Mouse (Mus musculus) left cerebral cortex, adult 2 months (tissue): Measurements from ENCODE around the gene Cdcp2. TPM values are rescaled to one million over a fixed set of nuclear protein-coding genes. Genes with fewer than 3 reads are reported as not detected.
A peak's percentile ranks its signal among the peaks of the same experiment; 100 is the strongest.

Source experiments
- DNase-seq, 2 experiments: peaks; one replicate each; pipeline ENCODE4 v3.0.0; 2021 to 2022; ENCODE audit warnings: low spot score in 2 of 2, mixed read lengths in 1 of 2; ENCODE audit errors: extremely low spot score in 1 of 2
- H3K27ac ChIP-seq: fragments of 200-600 bp; 2 replicates; pipeline ENCODE4 v1.8.1; 2022
- H3K4me3 ChIP-seq: fragments of 200-600 bp; 2 replicates; pipeline ENCODE4 v1.8.1; 2022
- CTCF ChIP-seq: fragments of 200-600 bp; IDR thresholded peaks from 2 replicates; pipeline ENCODE4 v1.8.1; 2022; ENCODE audit warnings: antibody characterized with exemption, mild to moderate bottlenecking, moderate library complexity
- intact Hi-C: fragments of 180-260 bp; cut with DNase I; formaldehyde crosslinking; loops from one replicate; pipeline ENCODE4 v1.15.1; 2025
- total RNA-seq, 2 experiments: library from RNA; stranded (reverse); gene quantifications; 2 replicates each; pipeline ENCODE4 v1.2.3; 2021

Cdcp2 gene
- total RNA-seq, 2 experiments from 2014 or later, result not detected

DNA sequence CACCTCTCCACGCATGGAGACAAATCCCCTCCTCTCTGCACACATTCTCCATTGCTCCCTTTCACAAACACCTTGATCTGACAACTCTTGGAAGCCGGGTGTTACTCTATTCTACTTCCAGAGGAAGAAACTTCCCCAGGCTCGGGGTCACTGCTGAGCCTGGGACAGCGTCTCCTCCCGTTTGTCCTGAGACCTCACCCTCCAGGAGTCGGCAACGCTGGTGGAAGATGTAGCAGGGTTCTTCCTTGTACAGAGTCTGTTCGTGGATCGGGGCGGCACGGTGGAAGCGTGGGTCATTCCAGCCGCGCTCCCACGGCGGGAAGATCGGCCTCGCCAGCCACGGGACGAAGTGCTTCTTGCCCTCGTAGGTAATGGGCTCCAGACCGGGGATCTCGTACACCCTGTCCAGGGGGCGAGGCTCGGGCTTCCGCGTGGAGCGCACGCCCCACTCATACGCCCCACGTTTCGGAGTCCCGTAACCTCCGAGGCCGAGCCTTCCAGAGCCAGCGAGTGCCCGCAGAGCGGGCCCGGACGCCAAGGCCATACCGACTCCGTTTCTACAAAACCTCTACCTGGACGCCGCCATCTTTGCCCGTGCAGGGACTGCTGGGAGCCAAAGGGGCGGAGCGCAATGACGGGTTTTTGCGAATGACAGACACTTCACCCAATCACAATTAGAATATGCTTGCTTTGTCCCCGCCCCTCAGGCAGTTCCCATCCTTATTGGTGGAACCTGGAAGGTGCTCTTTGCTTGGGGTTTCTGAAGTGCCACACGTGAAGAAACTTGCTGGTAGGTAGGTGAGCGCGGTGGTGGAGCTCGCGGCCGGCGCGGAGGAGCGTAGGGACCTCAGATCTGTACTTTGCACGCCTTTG, 30.2 kb upstream of the Cdcp2 start, which contains the start of the genes Mrpl37 and Cyb5rl:
TSS of gene Mrpl37 (minus strand) at position 617 of the 873 bp plus-strand sequence.
TSS of gene Cyb5rl (plus strand) at position 737 of the 873 bp plus-strand sequence.
- peak; percentile 95 for DNase-seq
- TF ChIP-seq CTCF, result no peak
- peak within 1 kb of the TSS; percentile 94 for H3K4me3 ChIP-seq
- intact Hi-C loops, result loop anchor here (2.0 to 5.0 kb wide), 2 partner anchors 96 to 229 kb away; no protein-coding TSS in a partner anchor
- peak within 1 kb of the TSS; percentile 89 for H3K27ac ChIP-seq

DNA sequence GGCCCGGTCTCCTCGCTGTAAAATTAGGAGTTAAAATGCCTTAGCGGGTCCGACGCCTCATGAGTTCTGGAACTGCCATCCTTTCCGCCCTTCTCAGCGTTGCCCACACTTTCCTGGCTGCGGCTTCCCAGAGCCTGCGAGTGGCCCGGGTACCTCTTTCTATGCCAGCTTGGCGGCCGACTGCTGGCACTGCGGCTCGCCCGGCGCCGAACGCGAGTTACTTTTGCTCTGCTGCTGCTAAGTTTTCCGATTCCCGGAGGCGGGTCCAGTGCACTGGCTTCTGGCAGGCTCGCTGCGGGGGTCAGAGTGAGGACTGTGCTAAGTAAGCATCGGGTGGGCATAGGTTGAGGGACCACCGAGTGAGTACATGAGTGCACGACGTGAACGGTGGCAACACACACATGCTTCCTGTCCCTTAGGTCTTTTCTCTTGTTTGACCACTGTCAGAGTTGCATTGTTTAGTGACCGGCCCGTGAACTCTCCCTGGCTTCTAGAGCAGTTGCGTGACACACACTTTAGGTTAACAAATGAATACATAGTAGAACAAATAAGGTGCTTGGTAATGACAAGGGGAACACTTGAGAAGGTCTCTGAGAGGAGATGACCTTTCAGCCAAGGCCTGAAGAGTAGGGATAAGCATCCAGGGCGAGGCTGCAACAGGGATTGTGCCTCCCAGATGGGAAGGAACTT, 29.4 kb upstream of the Cdcp2 start:
- intact Hi-C loops, result loop anchor here (2.0 to 5.0 kb wide), 2 partner anchors 96 to 230 kb away; no protein-coding TSS in a partner anchor
- peak in 1 of 2 experiments; percentile 33 for DNase-seq
- H3K27ac ChIP-seq, result peak overlapping the region; percentile 68; the same call in 1 of the 2 replicates
- TF ChIP-seq CTCF, result no peak; the same call in 1 of the 2 replicates
- H3K4me3 ChIP-seq, result peak overlapping the region; percentile 94

DNA sequence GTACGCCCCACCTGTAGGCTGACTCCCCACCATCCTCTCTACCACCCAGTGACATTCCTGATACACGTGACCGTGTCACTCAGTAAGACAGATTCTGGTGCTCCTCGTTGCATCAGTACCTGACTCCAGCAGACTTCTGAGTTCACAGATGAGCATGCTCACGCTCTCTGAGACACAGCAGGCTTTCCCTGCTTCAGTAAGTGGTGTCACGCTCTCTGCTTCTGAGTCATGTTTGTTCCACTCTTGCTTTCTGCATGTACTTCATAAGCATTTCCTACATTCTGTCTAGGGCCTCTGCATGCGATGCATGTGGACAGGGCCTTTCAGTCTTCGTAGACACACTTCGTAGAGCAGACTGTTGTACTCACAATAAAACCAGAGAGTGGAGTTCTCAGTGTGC, 24.3 kb upstream of the Cdcp2 start:
- DNase-seq, result no peak
- intact Hi-C loops, result no loop called here
- Histone ChIP-seq H3K4me3 (no peak overlapping the region), H3K27ac (no peak overlapping the region)
- no peak for TF ChIP-seq CTCF

DNA sequence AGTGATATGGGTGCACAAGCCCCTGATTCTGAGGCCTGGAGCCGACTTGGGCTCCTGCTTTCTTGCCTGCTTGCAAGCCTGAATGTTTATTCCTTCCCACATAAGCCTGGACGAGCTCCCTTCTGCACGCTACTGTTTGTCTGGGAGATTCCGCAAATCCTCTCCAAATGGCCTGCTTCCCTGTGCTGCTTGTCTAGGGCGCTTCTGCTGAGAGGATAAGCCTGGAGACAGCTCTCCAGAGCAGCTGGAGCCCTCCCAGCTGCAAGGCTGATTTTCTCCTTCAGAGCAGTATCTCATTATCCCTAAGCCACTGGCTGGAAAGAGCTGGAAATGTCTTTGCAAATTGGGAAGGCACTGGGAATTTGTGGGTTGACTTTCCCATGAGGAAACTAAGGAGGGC, 21.2 kb upstream of the Cdcp2 start:
- no peak for DNase-seq
- Histone ChIP-seq H3K27ac (peak overlapping the region; percentile 3; the same call in 1 of the 2 replicates), H3K4me3 (no peak overlapping the region)
- intact Hi-C loops, result no loop called here
- TF ChIP-seq CTCF, result no peak

DNA sequence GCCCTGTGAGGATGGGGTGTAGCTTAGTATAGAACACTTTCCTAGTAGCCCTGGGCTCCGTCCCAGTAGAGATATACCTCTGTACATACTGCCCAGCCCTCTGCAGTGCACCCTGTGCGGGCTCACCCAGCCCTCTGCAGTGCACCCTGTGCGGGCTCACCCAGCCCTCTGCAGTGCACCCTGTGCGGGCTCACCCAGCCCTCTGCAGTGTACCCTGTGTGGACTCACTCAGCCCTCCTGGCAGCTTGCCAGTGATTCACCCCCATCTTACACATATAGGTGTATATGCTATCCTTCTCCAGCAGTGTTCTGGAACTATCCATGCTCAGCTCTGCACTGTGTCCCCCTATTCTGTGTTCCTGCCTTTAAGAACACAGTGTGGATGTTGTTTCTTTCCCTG, 17.8 kb upstream of the Cdcp2 start:
- TF ChIP-seq CTCF, result no peak
- Histone ChIP-seq H3K27ac (no peak overlapping the region), H3K4me3 (no peak overlapping the region)
- intact Hi-C loops, result no loop called here
- DNase-seq, result no peak

DNA sequence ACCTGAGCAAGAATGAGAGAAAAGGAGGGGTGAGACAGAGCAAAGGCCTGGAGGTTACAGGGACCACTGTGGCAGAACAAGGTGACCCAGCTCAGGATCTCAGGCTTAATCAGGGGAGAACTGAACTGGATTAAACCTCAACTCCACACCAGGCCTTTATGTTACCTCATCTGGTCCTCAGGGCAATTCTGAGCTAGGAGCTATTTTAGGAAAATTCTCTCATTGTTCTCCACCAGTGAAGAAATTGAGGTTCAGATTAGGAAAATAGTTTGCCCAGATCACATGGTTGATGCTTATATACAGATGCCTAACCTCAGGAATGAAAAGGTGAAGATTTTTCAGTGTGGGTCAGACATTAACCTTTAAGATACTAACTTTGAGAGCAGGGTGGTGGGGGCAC, 17.0 kb upstream of the Cdcp2 start:
- no peak for TF ChIP-seq CTCF
- Histone ChIP-seq H3K4me3 (no peak overlapping the region), H3K27ac (no peak overlapping the region)
- intact Hi-C loops, result no loop called here
- no peak for DNase-seq

DNA sequence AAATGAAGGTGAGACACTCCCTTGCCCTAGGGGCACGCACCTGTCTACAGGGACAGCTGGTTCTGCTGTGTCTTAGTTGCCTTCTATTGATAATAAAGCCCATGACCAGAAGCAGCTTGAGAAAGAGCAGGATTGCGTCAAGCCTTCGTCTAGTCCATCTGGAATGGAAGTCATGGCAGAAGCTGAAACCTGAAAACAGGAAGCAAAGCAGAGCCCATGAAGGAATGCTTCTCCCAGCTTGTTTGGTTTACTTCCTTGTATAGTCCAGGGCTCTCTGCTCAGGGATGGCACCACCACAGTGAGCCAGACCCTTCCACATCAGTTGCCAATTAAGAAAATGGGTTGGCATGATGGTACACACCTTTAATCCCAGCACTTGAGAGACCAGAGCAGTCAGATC, 14.5 kb upstream of the Cdcp2 start:
- no peak for DNase-seq
- TF ChIP-seq CTCF, result no peak
- intact Hi-C loops, result no loop called here

DNA sequence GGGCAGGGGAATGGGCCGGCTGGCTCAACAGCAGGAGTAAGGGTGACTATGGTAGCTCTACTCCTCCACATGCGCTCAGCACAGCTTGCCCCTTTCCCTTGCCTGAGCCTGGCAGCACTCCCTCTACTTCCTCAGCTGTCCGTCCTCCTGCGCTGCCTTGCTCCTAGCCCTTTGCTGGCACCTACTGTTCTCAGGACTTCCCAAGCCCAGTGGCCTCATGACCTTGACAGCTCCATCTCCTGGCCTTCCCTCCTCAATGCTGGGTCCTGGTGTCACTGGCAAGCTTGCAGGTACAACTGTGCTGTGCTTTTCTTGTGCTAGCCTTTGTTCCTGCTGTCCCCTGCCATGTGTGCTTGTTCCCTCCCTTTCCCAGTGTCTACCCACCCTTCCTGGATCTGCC, 13.6 kb upstream of the Cdcp2 start:
- no peak overlapping the region for H3K4me3 ChIP-seq
- no peak for TF ChIP-seq CTCF
- intact Hi-C loops, result no loop called here
- H3K27ac ChIP-seq, result no peak overlapping the region
- DNase-seq, result no peak

More for the DNA sequence above, 14.5 kb upstream of the Cdcp2 start:
- Histone ChIP-seq H3K4me3 (no peak overlapping the region), H3K27ac (no peak overlapping the region)

DNA sequence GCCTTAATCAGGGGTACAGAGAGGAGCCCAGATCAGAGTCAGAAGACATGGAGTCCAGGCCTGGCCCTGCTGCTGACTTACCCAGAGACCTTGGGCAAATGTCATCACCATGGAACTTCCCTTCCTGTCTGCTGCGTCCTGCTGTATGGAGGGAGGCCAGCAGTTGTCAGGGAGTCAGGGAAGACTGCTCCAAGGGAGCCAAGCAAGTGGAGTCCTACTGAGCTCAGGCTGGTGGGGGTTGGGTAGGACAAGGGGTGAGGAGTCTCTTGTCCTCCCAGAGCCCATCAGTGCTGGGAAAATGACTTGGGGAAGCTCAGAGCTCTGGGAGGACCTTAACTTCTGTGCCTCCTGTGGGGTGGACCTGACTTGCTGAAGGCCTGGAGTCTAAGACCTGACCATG, 12.3 kb upstream of the Cdcp2 start:
- intact Hi-C loops, result no loop called here
- no peak for DNase-seq
- no peak overlapping the region for H3K4me3 ChIP-seq
- H3K27ac ChIP-seq, result peak overlapping the region; percentile 74
- no peak for TF ChIP-seq CTCF

DNA sequence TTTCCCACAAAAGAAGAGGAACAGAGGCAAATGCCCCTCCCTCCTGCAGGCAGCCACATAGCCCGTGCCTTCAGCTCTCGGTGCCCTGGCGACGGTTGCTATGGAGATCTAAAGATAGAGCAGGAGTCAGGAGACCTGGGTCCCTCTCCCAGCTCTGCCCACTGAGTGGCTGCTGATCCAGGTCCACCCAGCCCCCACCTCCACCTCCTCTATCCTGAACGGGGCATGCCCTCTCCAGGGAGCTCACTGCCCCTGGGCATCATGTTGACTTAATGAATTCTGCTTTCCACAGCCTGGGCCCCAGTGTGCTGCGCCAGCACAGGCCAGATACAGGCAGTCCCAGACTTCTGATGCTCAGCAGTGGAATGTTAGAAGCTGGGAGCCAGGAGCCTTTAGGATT, 11.8 kb upstream of the Cdcp2 start:
- no peak overlapping the region for H3K4me3 ChIP-seq
- peak; percentile 58 to 79 for DNase-seq
- peak overlapping the region; percentile 74 for H3K27ac ChIP-seq
- no peak for TF ChIP-seq CTCF
- intact Hi-C loops, result no loop called here

DNA sequence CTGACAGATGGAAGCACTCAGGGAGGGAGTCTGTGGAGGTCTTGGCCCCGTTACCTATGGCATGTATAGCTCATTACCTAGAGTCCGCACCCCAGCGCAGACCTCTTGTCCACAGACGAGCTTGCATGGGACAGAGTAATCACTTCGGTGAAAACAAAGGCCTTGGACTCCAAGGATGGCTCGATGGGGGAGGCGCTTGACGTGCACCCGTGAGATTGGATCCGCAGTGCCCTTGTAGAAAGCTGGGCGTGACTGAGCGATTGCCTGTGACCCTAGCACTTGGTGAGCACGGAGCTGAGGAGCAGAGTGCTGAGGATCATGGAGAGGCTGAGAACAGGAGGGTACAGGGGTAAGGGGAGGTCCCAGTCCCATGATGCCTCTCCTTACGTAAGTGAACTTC, 5.0 kb upstream of the Cdcp2 start:
- no peak for TF ChIP-seq CTCF
- no peak for DNase-seq
- H3K27ac ChIP-seq, result no peak overlapping the region
- intact Hi-C loops, result no loop called here
- H3K4me3 ChIP-seq, result no peak overlapping the region
